Mouse (Mus musculus): ENCODE results near the gene Ccdc15.

Gene Ccdc15

DNA sequence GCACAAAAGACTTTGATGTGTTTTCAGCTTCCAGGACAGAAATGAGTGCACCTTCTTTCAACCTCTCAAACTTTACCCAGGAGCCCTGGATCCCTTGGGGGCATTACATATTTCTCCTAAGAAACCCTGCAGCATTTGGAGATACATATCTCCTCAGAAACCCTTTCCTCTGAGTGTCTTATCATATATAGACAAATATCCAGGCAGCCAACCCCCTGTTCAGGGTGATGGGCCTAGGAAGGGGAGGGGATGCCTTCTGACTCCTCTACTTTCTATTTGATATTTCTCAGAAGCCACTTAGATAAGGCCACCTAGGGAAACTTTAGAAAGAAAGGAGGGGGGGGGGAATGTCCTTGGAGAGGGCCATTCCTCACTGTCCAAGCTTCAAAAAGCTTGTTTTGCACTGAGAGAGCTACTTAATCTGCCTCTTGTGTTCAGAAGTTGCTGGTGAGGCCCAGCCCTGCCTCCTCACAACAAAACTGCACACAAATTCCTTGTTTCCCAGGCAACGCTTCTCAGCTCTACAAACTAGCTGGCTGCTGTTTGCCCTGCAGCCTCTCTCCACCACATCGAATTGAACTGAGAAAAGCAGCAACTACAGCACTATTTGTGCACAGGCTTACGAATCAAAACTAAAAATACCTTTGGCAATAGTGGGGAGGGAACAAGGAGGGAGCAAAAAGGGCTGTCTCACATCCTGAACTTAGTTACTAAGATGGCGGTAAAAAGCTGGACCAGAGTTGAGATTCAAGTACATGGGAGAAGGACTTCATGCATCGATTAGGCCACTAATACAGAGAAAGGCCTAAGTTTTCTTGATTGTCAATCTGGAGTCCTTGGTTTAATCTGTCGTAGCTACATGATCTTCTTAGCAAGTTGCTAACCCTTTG is 11.3 kb upstream of the Ccdc15 start:
- Histone ChIP-seq H3K4me3 (replicated peaks; ENCODE audit: low read length) (no peak overlapping the region), H3K9me3 (ENCODE audit: low read length) (no peaks in the 10 kb centered on the region), H3K4me1 (replicated peaks; ENCODE audit: low read depth, low read length) (peaks cover 14% of the 10 kb centered on the region; the same call in 1 of the 2 replicates), H3K27me3 (ENCODE audit: insufficient read depth, low read length) (no peaks in the 10 kb centered on the region), H3K36me3 (ENCODE audit: insufficient read depth, low read length) (no peaks in the 10 kb centered on the region)
- TF ChIP-seq CTCF (conservative IDR thresholded peaks at IDR 0.05; ENCODE audit: low read length): no peak
- no peak for TF ChIP-seq POU5F1 (IDR thresholded peaks at IDR 0.05; ENCODE audit: borderline replicate concordance, low read length)
- TF ChIP-seq NANOG (IDR thresholded peaks at IDR 0.05; ENCODE audit: borderline replicate concordance, low read length): no peak

DNA sequence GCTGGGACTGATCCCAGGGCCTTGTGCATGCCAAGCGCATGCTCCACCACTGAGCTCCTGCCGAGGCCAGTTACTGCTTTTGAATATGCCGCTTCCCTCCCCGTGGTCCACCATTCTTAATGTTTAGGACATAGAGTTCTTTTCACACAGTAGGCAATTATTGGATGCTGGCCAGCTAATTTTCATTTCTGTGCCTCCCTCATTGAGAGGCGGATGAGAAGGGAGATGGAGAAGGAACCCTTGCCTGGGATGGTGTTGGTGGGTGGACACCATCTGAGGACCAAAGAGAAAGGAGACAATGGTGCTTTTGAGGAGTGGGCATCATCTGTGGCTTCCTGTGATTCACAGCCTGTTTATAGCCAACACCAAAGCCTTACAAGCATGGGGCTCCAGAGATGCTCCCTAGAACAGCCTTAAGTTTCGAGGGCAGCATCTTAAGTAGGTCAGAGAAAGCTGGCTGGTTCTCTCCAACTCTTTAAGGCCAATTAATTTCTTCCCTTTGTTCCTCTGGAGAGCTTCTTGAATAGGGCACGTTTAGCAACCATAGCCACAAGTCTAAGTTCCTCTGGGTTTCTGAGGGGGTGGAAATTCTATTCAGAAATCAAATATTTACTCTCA is 10.6 kb upstream of the Ccdc15 start:
- H3K9me3 ChIP-seq (ENCODE audit: low read length): no peaks in the 10 kb centered on the region
- peaks cover 14% of the 10 kb centered on the region; the same call in 1 of the 2 replicates for H3K4me1 ChIP-seq (replicated peaks; ENCODE audit: low read depth, low read length)
- H3K36me3 ChIP-seq (ENCODE audit: insufficient read depth, low read length): no peaks in the 10 kb centered on the region
- H3K27me3 ChIP-seq (ENCODE audit: insufficient read depth, low read length): no peaks in the 10 kb centered on the region
- TF ChIP-seq NANOG (IDR thresholded peaks at IDR 0.05; ENCODE audit: borderline replicate concordance, low read length) (no peak), CTCF (conservative IDR thresholded peaks at IDR 0.05; ENCODE audit: low read length) (no peak), POU5F1 (IDR thresholded peaks at IDR 0.05; ENCODE audit: borderline replicate concordance, low read length) (no peak)
- H3K4me3 ChIP-seq (replicated peaks; ENCODE audit: low read length): no peak overlapping the region

DNA sequence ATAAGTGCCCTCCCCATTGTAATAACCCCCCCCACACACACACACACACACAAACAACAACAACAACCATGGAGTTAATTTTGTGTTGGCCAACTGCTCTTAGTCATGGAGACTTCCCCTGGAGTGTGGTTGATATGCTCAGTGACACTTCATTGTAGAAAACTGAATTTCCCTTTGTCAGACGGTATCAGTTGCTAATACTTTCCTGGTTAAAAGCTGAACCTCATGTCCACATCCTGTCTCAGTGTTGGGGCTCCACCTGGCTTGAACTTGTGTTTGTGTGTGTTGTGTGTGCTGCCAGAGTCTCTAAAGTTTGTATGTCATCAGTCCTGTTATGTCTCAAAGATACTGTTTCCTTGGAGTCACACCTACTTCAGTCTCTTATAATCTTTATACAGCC is 6.3 kb upstream of the Ccdc15 start:
- TF ChIP-seq CTCF (conservative IDR thresholded peaks at IDR 0.05; ENCODE audit: low read length) (no peak), POU5F1 (IDR thresholded peaks at IDR 0.05; ENCODE audit: borderline replicate concordance, low read length) (no peak), NANOG (IDR thresholded peaks at IDR 0.05; ENCODE audit: borderline replicate concordance, low read length) (no peak)
- Histone ChIP-seq H3K36me3 (ENCODE audit: insufficient read depth, low read length) (no peaks in the 10 kb centered on the region), H3K4me1 (replicated peaks; ENCODE audit: low read depth, low read length) (peaks cover 9% of the 10 kb centered on the region; the same call in 1 of the 2 replicates), H3K9me3 (ENCODE audit: low read length) (no peaks in the 10 kb centered on the region), H3K27me3 (ENCODE audit: insufficient read depth, low read length) (no peaks in the 10 kb centered on the region), H3K4me3 (replicated peaks; ENCODE audit: low read length) (no peak overlapping the region)

DNA sequence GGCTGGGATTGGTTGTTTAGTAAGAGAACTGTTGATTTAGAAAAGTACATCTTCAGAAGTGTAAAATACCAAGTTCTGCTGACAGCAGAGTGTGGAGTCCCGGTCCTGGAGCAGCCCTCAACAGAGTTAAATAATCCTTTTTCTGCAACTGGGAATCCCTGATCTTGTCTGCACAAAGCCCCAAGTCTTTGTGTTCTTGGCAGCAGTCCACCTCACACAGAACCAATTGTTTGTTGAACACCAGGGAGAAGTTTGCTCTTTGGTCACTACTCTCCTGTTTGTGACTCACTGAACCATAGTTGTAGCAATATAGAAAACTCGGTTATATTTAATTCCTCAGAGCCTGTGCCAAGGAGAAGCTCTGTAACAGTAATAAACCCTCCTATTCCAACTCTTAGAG is 3.0 kb upstream of the Ccdc15 start:
- H3K4me3 ChIP-seq (replicated peaks; ENCODE audit: low read length): no peak overlapping the region
- peaks cover 14% of the 10 kb centered on the region for H3K4me1 ChIP-seq (replicated peaks; ENCODE audit: low read depth, low read length)
- no peaks in the 10 kb centered on the region for H3K9me3 ChIP-seq (ENCODE audit: low read length)
- no peaks in the 10 kb centered on the region for H3K27me3 ChIP-seq (ENCODE audit: insufficient read depth, low read length)
- TF ChIP-seq NANOG (IDR thresholded peaks at IDR 0.05; ENCODE audit: borderline replicate concordance, low read length) (no peak), CTCF (conservative IDR thresholded peaks at IDR 0.05; ENCODE audit: low read length) (no peak), POU5F1 (IDR thresholded peaks at IDR 0.05; ENCODE audit: borderline replicate concordance, low read length) (no peak)
- H3K36me3 ChIP-seq (ENCODE audit: insufficient read depth, low read length): no peaks in the 10 kb centered on the region

DNA sequence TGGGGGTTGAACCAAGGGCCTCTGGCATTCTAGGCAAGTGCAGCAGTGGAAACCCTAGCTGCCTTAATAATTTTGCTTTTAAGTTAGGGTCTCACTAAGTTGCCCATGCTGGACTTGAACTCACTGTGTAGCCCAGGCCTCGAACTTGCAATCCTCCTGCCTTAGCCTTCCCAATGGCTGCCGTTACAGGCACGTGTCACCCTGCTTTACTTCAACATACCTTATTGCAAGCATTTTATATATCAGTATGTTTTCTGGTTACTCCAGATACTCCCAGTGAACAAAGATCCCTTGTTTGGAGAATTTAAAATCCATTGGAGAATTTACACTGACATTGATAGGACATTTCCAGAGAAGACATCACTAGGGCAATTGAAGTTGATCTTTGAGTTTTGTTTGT is 818 bp upstream of the Ccdc15 start:
- H3K27me3 ChIP-seq (ENCODE audit: insufficient read depth, low read length): no peaks in the 10 kb centered on the region
- H3K9me3 ChIP-seq (ENCODE audit: low read length): no peaks in the 10 kb centered on the region
- peaks cover 3% of the 10 kb centered on the region; the same call in 1 of the 2 replicates for H3K36me3 ChIP-seq (ENCODE audit: insufficient read depth, low read length)
- no peak for TF ChIP-seq POU5F1 (IDR thresholded peaks at IDR 0.05; ENCODE audit: borderline replicate concordance, low read length)
- no peak for TF ChIP-seq NANOG (IDR thresholded peaks at IDR 0.05; ENCODE audit: borderline replicate concordance, low read length)
- no peak for TF ChIP-seq CTCF (conservative IDR thresholded peaks at IDR 0.05; ENCODE audit: low read length)
- H3K4me3 ChIP-seq (replicated peaks; ENCODE audit: low read length): peak overlapping the region; percentile 88
- H3K4me1 ChIP-seq (replicated peaks; ENCODE audit: low read depth, low read length): peaks cover 14% of the 10 kb centered on the region

DNA sequence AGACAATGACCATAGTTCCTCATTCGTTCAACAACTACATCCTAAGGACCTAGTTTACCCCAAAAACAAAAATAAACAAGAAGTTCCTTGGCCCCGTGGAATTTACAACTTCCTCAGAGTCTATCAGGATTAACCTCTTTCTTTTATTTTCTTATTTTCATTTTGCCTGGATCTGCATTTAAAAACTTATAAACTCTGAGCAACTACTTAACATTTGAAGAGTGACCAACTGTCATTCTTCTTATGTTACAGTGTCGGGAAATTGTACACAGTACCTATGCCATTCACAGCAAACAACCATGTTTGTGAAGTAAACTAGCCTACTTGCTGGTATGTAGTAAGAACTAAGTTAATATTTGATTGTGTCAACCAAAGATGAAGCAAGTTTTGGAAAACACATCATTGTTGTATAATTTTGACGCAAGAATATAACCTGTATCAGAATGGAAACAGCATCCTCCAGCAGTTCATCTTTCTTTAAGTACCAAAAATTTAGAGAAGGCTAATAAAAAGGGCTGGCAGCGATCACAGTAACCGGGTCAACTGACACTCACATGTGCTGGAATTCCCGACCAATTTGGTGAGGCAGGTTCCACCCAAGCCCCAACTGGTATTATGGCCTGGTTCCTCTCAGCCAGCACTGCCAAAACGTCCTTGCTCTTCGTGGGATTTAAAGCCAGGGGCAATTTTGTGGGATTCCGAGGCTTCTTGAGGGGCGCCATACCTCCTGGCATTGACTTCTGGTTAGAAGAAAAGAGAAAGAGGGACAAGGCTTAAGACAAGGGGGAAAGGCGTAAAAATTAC is 846 bp downstream of the Ccdc15 start:
- Histone ChIP-seq H3K36me3 (ENCODE audit: insufficient read depth, low read length) (peaks cover 13% of the 10 kb centered on the region), H3K4me1 (replicated peaks; ENCODE audit: low read depth, low read length) (peaks cover 14% of the 10 kb centered on the region), H3K27me3 (ENCODE audit: insufficient read depth, low read length) (no peaks in the 10 kb centered on the region), H3K9me3 (ENCODE audit: low read length) (no peaks in the 10 kb centered on the region), H3K4me3 (replicated peaks; ENCODE audit: low read length) (peak overlapping the region; percentile 88)
- no peak for TF ChIP-seq NANOG (IDR thresholded peaks at IDR 0.05; ENCODE audit: borderline replicate concordance, low read length)
- no peak for TF ChIP-seq CTCF (conservative IDR thresholded peaks at IDR 0.05; ENCODE audit: low read length)
- TF ChIP-seq POU5F1 (IDR thresholded peaks at IDR 0.05; ENCODE audit: borderline replicate concordance, low read length): no peak

DNA sequence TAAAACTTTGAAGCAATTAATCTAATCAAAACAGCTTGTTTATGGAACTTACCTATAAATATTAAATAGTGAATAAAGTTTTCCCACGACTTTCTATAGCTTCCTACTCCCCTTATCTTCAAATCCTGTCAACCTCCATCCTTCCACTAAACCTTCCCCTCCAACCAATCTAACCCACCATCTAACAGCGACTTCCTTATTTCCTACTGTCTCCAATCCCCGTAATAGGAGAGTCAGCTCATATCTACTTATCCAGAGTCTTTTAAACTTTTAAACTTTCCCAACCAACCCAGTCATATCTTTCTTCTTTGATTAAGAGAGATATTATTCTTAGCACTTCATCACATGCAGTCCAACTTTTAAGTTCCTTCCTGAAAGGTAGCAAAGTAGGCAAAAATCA is 2.8 kb downstream of the Ccdc15 start:
- TF ChIP-seq NANOG (IDR thresholded peaks at IDR 0.05; ENCODE audit: borderline replicate concordance, low read length): no peak
- TF ChIP-seq POU5F1 (IDR thresholded peaks at IDR 0.05; ENCODE audit: borderline replicate concordance, low read length): no peak
- H3K9me3 ChIP-seq (ENCODE audit: low read length): peaks cover 8% of the 10 kb centered on the region
- H3K36me3 ChIP-seq (ENCODE audit: insufficient read depth, low read length): peaks cover 29% of the 10 kb centered on the region
- H3K4me1 ChIP-seq (replicated peaks; ENCODE audit: low read depth, low read length): peaks cover 14% of the 10 kb centered on the region
- H3K4me3 ChIP-seq (replicated peaks; ENCODE audit: low read length): no peak overlapping the region
- H3K27me3 ChIP-seq (ENCODE audit: insufficient read depth, low read length): no peaks in the 10 kb centered on the region

DNA sequence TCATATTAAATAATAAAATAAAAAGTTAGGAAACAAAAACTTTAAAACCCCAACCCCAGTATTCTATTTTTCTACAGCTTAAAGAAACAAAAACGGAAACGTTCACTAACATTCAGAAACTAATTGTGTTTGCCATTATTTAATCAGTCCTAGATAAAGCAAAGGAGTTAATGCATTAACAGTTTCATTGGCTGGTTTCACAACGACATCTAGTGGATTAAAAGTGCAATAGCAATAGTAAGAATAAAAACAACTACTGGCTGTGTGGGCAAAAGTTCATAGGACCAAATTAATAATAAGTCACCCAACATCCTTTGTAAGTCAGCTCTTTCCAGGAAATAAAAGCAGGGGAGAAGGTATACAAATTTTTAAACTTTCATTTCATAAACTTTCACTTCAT is 18.8 kb downstream of the Ccdc15 start:
- TF ChIP-seq CTCF (conservative IDR thresholded peaks at IDR 0.05; ENCODE audit: low read length) (peak; percentile 33), POU5F1 (IDR thresholded peaks at IDR 0.05; ENCODE audit: borderline replicate concordance, low read length) (no peak), NANOG (IDR thresholded peaks at IDR 0.05; ENCODE audit: borderline replicate concordance, low read length) (no peak)
- no peak overlapping the region for H3K4me3 ChIP-seq (replicated peaks; ENCODE audit: low read length)
- peaks cover 32% of the 10 kb centered on the region for H3K9me3 ChIP-seq (ENCODE audit: low read length)
- no peaks in the 10 kb centered on the region for H3K27me3 ChIP-seq (ENCODE audit: insufficient read depth, low read length)
- H3K4me1 ChIP-seq (replicated peaks; ENCODE audit: low read depth, low read length): 0 out of 2 replicates have a peak, but pooled peaks cover 2% of the 10 kb centered on the region
- peaks cover 7% of the 10 kb centered on the region for H3K36me3 ChIP-seq (ENCODE audit: insufficient read depth, low read length)
